Mouse (Mus musculus): ENCODE results near the gene Scimp.
A peak's percentile ranks its signal among the peaks of the same experiment; 100 is the strongest.
"Not testable (repeated sequence)": the region's sequence is repeated elsewhere in the genome, so short reads cannot be mapped to it uniquely, and the experiment has no call there.

Scimp gene

GRCm38 (mm10) chr11:70763936-70764808, 48.2 kb downstream of the Scimp start, which contains the start of gene Zfp3:
TSS of gene Zfp3 (plus strand) at chr11:70764209.
- DNase-seq = peak; percentile 85

DNA sequence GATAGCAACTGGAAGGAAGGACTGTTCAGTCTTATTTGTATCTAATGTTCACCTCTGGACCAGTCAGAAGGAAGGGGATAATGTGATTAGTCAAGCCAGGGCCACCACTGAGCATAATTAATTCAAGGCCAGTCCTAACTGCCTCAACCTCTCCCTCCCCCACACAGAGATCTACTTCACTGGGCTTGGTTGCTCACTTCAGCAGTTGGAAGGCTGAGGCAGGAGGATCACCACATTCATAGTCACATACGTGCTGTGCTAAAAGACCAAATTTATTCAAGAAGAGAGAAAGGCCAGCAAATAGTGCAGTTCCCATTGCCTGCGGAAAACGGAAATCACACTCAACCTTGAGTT, 48.8 kb downstream of the Scimp start:
- peak; percentile 33 for DNase-seq

DNA sequence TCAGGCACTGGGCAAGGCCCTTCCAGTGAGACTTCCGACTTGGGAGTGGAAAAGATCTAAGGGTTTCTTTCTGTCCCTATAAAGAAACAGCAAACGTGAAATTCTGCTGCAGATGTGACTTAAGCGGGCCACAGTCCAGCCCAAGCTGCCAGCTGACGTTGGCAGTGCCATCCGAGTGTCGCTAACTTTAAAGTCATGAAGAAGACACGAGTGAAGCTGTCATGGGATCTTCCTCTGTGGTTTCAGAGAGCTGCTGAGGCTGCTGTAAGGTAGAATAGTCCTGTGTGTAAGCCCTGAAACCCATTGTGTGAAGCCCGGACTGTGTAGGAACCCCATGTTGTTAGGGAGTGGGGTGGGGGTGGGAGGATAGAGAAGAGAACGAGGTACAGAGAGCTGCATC, 49.7 kb downstream of the Scimp start:
- DNase-seq = no peak

DNA sequence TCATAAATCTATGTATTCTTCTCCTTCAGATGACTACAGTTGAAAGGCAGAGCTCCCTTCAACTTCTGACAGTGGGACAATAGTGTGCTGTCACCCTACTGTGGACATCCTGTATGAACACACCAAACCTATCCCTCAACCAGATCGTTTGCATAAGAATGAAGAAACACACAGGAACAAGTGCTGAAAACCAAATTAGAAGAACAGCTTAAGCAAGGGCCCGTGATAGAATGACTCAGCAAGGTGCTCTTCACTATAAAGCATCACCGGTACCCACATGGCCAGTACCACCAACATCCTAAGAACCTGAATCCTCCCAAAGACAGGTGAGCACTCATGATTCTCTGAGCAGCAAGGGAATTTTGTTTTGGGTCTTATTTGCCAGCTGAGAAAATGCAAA, 51.9 kb downstream of the Scimp start:
- not testable (repeated sequence) for DNase-seq

DNA sequence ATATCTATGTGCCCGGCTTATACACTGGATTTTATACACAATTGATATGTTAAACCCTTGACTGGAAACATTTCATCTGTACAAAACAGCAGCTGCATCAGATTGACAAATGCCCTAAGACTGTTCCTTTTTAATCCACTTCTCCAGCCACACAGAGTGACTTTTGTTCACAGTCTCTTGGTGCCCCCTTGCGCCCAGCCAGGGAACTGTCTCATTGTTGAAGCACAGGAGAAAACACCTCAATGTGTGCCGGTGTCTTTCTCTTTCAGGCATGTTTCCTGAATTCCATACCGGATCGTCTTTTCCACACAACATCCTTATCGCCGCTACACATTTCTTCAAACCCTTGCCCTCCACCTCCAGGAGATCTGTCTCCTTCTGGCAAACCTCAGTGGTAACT, 56.7 kb downstream of the Scimp start:
- peak; percentile 55 for DNase-seq

- DNase-seq = no peak
Measured at GRCm38 (mm10) chr11:70754958-70755357, 57.4 kb downstream of the Scimp start.

GRCm38 (mm10) chr11:70754476-70754875, 57.9 kb downstream of the Scimp start:
- no peak for DNase-seq

- DNase-seq = no peak
Measured at GRCm38 (mm10) chr11:70753146-70753545, 59.2 kb downstream of the Scimp start.

DNA sequence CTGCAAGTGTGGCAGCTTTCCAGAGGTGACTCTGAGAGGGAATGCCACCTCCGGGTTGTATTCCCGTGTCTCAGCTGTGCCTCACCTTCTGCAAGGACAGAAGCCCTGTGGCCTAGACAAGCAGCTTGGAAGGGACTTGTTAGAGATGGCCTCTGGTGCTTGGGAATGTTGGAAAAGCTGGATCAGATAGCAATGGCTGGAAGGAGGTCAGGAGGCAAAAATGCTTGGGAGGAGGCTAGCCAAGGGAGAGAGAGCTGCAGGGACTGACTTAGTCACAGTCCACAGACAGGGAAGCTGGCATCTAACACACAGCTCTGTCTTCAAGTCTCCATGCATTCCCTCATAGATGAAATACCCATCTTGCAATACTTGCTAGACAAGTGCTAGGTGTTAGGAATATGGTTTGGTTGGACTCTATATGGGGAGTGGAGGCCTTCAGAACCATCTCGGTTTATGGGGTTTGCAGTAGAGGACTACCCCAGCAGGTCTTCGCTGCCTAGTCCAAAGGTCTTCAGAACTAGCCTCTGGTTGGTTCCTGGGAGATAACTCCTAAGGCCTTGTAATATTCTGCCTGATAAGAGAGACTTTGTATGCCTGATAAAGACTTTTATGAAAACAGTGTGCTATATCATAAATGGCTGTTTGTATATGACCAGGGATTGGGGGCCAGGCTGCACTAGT, 59.9 kb downstream of the Scimp start:
- no peak for DNase-seq

GRCm38 (mm10) chr11:70747876-70748545, 64.4 kb downstream of the Scimp start:
- DNase-seq = no peak

GRCm38 (mm10) chr11:70745636-70746035, 66.8 kb downstream of the Scimp start:
- DNase-seq = no peak

GRCm38 (mm10) chr11:70742581-70743459, 69.6 kb downstream of the Scimp start:
- no peak for DNase-seq

DNA sequence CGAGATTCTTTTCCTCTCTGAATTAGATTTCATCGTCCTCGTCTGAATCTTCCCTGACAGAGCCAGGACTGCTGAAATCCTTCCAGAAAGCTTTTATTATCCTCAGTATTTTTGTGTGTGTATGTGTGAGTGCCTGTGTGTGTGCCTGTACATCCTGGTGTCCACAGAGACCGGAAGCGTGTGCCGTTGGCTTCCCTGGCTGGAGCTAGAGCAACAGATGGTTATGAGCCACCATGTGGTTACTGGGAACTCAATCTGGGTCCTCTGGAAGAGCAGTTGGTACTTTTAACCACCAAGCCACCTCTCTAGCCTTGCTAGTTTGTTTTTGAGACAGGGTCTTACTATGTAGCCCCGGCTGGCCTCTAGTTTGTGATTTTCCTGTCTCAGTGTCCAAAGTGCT, 70.3 kb downstream of the Scimp start:
- no peak for DNase-seq

GRCm38 (mm10) chr11:70741603-70742002, 70.8 kb downstream of the Scimp start:
- no peak for DNase-seq

Data from kidney, adult 11 months (tissue).